In genomic region chr13:55378907-55379580, GRCm38 (mm10) we compare ENCODE assay signal across 9 mouse cellular contexts. TPM values are rescaled to one million over a fixed set of nuclear protein-coding genes. Genes with fewer than 3 reads are reported as not detected.
DNase-seq lines count a peak whose midpoint lies in the region; ATAC-seq and TF ChIP-seq lines count a peak whose summit lies in the region.
"Had no signal": no experiment of that assay in that cellular context is flagged by ENCODE, and none has a peak within 500 bp of the region (broad histone marks: within the 10 kb centered on the region; RNA-seq: fewer than 3 reads in every experiment).

No protein-coding gene starts in this region.

- no peak overlapping the region for H3K9ac ChIP-seq in lung, embryonic 14.5 days

- no peaks in the 10 kb centered on the region for H3K36me3 ChIP-seq in lung, embryonic 14.5 days (ENCODE audit: insufficient read depth)
- no peaks in the 10 kb centered on the region for H3K36me3 ChIP-seq in embryonic facial prominence, embryonic 10.5 days (replicated peaks)

- 0 out of 2 replicates have a peak, but pooled peaks have one; percentile 28 for TF ChIP-seq CTCF in lung, embryonic 14.5 days (IDR thresholded peaks at IDR 0.05; ENCODE audit: low read depth)
- TF ChIP-seq CTCF in gastrocnemius, adult 2 months (IDR thresholded peaks at IDR 0.05) = no peak

- intact Hi-C loops in gastrocnemius, adult 2 months (cut with DNase I) = no loop called here

- H3K4me3 ChIP-seq in lung, embryonic 14.5 days (ENCODE audit: low read depth, low read length) = no peak overlapping the region
- H3K4me3 ChIP-seq in embryonic facial prominence, embryonic 10.5 days = peak overlapping the region; percentile 44
- no peak overlapping the region for H3K4me3 ChIP-seq in gastrocnemius, adult 2 months

- peaks cover 36% of the 10 kb centered on the region for H3K27me3 ChIP-seq in lung, embryonic 14.5 days (ENCODE audit: insufficient read depth, low read length)
- peaks cover 90% of the 10 kb centered on the region for H3K27me3 ChIP-seq in embryonic facial prominence, embryonic 10.5 days (replicated peaks; ENCODE audit: low read depth, poor library complexity, severe bottlenecking)

- H3K4me2 ChIP-seq in lung, embryonic 14.5 days = peak overlapping the region; percentile 21

- no peak for ATAC-seq in lung, embryonic 14.5 days (ENCODE audit: insufficient read depth)
- ATAC-seq: Patski had no signal

- no peak overlapping the region for H3K27ac ChIP-seq in lung, embryonic 14.5 days (ENCODE audit: low read depth)
- no peak overlapping the region for H3K27ac ChIP-seq in embryonic facial prominence, embryonic 10.5 days (replicated peaks)
- H3K27ac ChIP-seq in gastrocnemius, adult 2 months = no peak overlapping the region

- H3K4me1 ChIP-seq in lung, embryonic 14.5 days (ENCODE audit: insufficient read depth) = no peaks in the 10 kb centered on the region
- peaks cover 11% of the 10 kb centered on the region for H3K4me1 ChIP-seq in embryonic facial prominence, embryonic 10.5 days

- H3K9me3 ChIP-seq in lung, embryonic 14.5 days (ENCODE audit: low read depth, low read length) = no peaks in the 10 kb centered on the region
- no peaks in the 10 kb centered on the region for H3K9me3 ChIP-seq in embryonic facial prominence, embryonic 10.5 days

- 5% methylated on average over 32 of the region's 32 CpGs for WGBS in lung, embryonic 14.5 days
- WGBS in embryonic facial prominence, embryonic 10.5 days = 6% methylated on average over 32 of the region's 32 CpGs

- DNase-seq in lung, embryonic 14.5 days = no peak
- no peak for DNase-seq in lung, postnatal 36 days
- DNase-seq in embryonic facial prominence, embryonic 10.5 days (ENCODE audit: low spot score) = peak; percentile 48
- DNase-seq in kidney, adult 11 months = peak; percentile 34
- peak; percentile 7 for DNase-seq in lung, postnatal 10 days
- no peak for DNase-seq in gastrocnemius, adult 2 months
- DNase-seq in right cerebral cortex, postnatal 10 days (ENCODE audit: low spot score in 2 of 2) = no peak
- DNase-seq in spleen, postnatal 14 days (ENCODE audit: low spot score in 2 of 2) = no peak

RNA-seq across cellular contexts. Expression of gene Rgs14, which starts 9.5 kb away (rescaled TPM):
- polyA plus RNA-seq in lung, embryonic 14.5 days (2014; fragmentation: Nextera tagmentation; extraction: Ambion mirVana) = 0.69 and 1.0 TPM in 2 replicates
- 0.54 and 0.97 TPM in 2 replicates for polyA plus RNA-seq in embryonic facial prominence, embryonic 10.5 days (2016; fragmentation: Nextera tagmentation; extraction: Ambion mirVana)
- total RNA-seq in gastrocnemius, adult 2 months (2021) = under 1 TPM in 1 of 2 experiments, not detected in 1; 0.20 TPM

RNA-seq across cellular contexts. Expression of gene Lman2, which starts 16.5 kb away (rescaled TPM):
- polyA plus RNA-seq in lung, embryonic 14.5 days (2014; fragmentation: Nextera tagmentation; extraction: Ambion mirVana) = 105 and 106 TPM in 2 replicates
- 101 and 110 TPM in 2 replicates for polyA plus RNA-seq in embryonic facial prominence, embryonic 10.5 days (2016; fragmentation: Nextera tagmentation; extraction: Ambion mirVana)
- total RNA-seq in gastrocnemius, adult 2 months (2021) = 10 to 100 TPM; 36.7 to 42.3 TPM

RNA-seq across cellular contexts. Expression of gene Slc34a1, which starts 18.9 kb away (rescaled TPM):
- polyA plus RNA-seq in lung, embryonic 14.5 days (2014; fragmentation: Nextera tagmentation; extraction: Ambion mirVana) = not detected in 2 replicates
- not detected in 2 replicates for polyA plus RNA-seq in embryonic facial prominence, embryonic 10.5 days (2016; fragmentation: Nextera tagmentation; extraction: Ambion mirVana)
- not detected for total RNA-seq in gastrocnemius, adult 2 months (2021)
- polyA plus RNA-seq: Patski had no signal

RNA-seq across cellular contexts. Expression of gene Pfn3, which starts 36.0 kb away (rescaled TPM):
- not detected in 2 replicates for polyA plus RNA-seq in lung, embryonic 14.5 days (2014; fragmentation: Nextera tagmentation; extraction: Ambion mirVana)
- polyA plus RNA-seq in embryonic facial prominence, embryonic 10.5 days (2016; fragmentation: Nextera tagmentation; extraction: Ambion mirVana) = not detected in 2 replicates
- total RNA-seq in gastrocnemius, adult 2 months (2021) = not detected
- polyA plus RNA-seq: Patski had no signal

RNA-seq across cellular contexts. Expression of gene F12, which starts 47.5 kb away (rescaled TPM):
- polyA plus RNA-seq in lung, embryonic 14.5 days (2014; fragmentation: Nextera tagmentation; extraction: Ambion mirVana) = not detected in 2 replicates
- polyA plus RNA-seq in embryonic facial prominence, embryonic 10.5 days (2016; fragmentation: Nextera tagmentation; extraction: Ambion mirVana) = 0.13 TPM in 1 of 2 replicates, not detected in the other
- not detected for total RNA-seq in gastrocnemius, adult 2 months (2021)
- polyA plus RNA-seq: Patski had no signal

Comparison
In these comparisons a context has a peak if more than half of its experiments do, and no peak if none do; other contexts are left out.
1. DNase-seq: peak in embryonic facial prominence, embryonic 10.5 days (single experiment), kidney, adult 11 months (single experiment) and lung, postnatal 10 days (single experiment); none in lung, embryonic 14.5 days (single experiment), lung, postnatal 36 days (single experiment), gastrocnemius, adult 2 months (single experiment), right cerebral cortex, postnatal 10 days (0 of 2) and spleen, postnatal 14 days (0 of 2).